Mouse (Mus musculus) G1E (cell line): Measurements from ENCODE around the gene Asic2. TPM values are rescaled to one million over a fixed set of nuclear protein-coding genes. Genes with fewer than 3 reads are reported as not detected.

Experiments used
- ATAC-seq: 2 replicates; pipeline ENCODE4 v1.8.0; 2016; ENCODE audit warnings: mild to moderate bottlenecking; ENCODE audit not compliant: insufficient number of reproducible peaks, poor library complexity, low FRiP score, severe bottlenecking; ENCODE audit errors: extremely low read depth
- DNase-seq: peaks from one replicate; pipeline ENCODE4 v3.0.0; 2012; ENCODE audit warnings: low spot score
- H3K27me3 ChIP-seq: 2 replicates; pipeline ENCODE4 v1.6.1; 2012; ENCODE audit warnings: mild to moderate bottlenecking, low read length, inconsistent platforms; ENCODE audit not compliant: insufficient read depth
- H3K36me3 ChIP-seq: replicated peaks from 2 replicates; pipeline ENCODE3; 2012; ENCODE audit warnings: mild to moderate bottlenecking, inconsistent platforms
- H3K4me1 ChIP-seq: 2 replicates; pipeline ENCODE4 v1.6.1; 2012; ENCODE audit warnings: low read depth, low read length, inconsistent platforms, mixed read lengths; ENCODE audit not compliant: insufficient read depth
- H3K4me3 ChIP-seq: 2 replicates; pipeline ENCODE4 v1.5.1; 2012; ENCODE audit warnings: low read depth, mild to moderate bottlenecking, inconsistent platforms, low read length, moderate library complexity, mixed read lengths
- H3K9me3 ChIP-seq: replicated peaks from 2 replicates; pipeline ENCODE4 v1.6.1; 2012; ENCODE audit warnings: inconsistent platforms
- CTCF ChIP-seq: IDR thresholded peaks from 2 replicates; pipeline ENCODE4 v1.5.1; 2012; ENCODE audit warnings: low read depth, low read length, inconsistent platforms, mixed read lengths
- GATA1 ChIP-seq: IDR thresholded peaks from 2 replicates; pipeline ENCODE4 v1.6.1; 2012; ENCODE audit warnings: borderline replicate concordance, low read length, inconsistent platforms, mixed read lengths
- GATA2 ChIP-seq: IDR thresholded peaks from 2 replicates; pipeline ENCODE4 v1.6.1; 2012; ENCODE audit warnings: low read depth, low read length, inconsistent platforms, borderline replicate concordance
- POLR2AphosphoS5 ChIP-seq: IDR thresholded peaks from 2 replicates; pipeline ENCODE4 v1.6.1; 2012; ENCODE audit warnings: low read depth, low read length, inconsistent platforms; ENCODE audit not compliant: insufficient replicate concordance
- TAL1 ChIP-seq: conservative IDR thresholded peaks from 2 replicates; pipeline ENCODE4 v1.6.1; 2012; ENCODE audit warnings: low read depth, low read length, inconsistent platforms, mixed read lengths
- polyA plus RNA-seq: library from polyadenylated mRNA; stranded (reverse); fragments of >175 nt; gene quantifications from 2 replicates; pipeline ENCODE4 v1.2.3, GENCODE M21; 2012
- total RNA-seq, 2 experiments: library from RNA; stranded (forward) in 1 of 2; stranded (reverse) in 1 of 2; fragments of 200-1000 nt in 1 of 2; fragments of >200 nt in 1 of 2; fragmentation: Nextera tagmentation in 1 of 2; gene quantifications; 2 replicates each; pipeline ENCODE4 v1.2.3; 2014 to 2017

Asic2 gene
- total and polyA plus RNA-seq, 3 experiments: 0.16 TPM; not detected in 2

GRCm38 (mm10) chr11:81616437-81616836 lies 351.8 kb downstream of the Asic2 start:
- Histone ChIP-seq H3K27me3 (no peaks in the 10 kb centered on the region), H3K36me3 (no peaks in the 10 kb centered on the region), H3K9me3 (peaks cover 31% of the 10 kb centered on the region), H3K4me3 (no peak overlapping the region), H3K4me1 (peaks cover 3% of the 10 kb centered on the region; the same call in 1 of the 2 replicates)
- no peak for DNase-seq
- ATAC-seq: no peak
- TF ChIP-seq GATA1 (no peak), GATA2 (no peak), POLR2AphosphoS5 (no peak), TAL1 (no peak), CTCF (no peak)

GRCm38 (mm10) chr11:81613869-81614620 lies 354.2 kb downstream of the Asic2 start:
- TF ChIP-seq CTCF: no peak
- no peak for TF ChIP-seq TAL1
- TF ChIP-seq POLR2AphosphoS5: no peak
- TF ChIP-seq GATA2: no peak
- no peak for TF ChIP-seq GATA1
- DNase-seq (no peak), ATAC-seq (no peak)
- Histone ChIP-seq H3K4me3 (no peak overlapping the region), H3K9me3 (peaks cover 10% of the 10 kb centered on the region), H3K4me1 (peaks cover 3% of the 10 kb centered on the region; the same call in 1 of the 2 replicates), H3K36me3 (no peaks in the 10 kb centered on the region), H3K27me3 (no peaks in the 10 kb centered on the region)

- Histone ChIP-seq H3K9me3 (peaks cover 4% of the 10 kb centered on the region), H3K27me3 (no peaks in the 10 kb centered on the region), H3K4me1 (peaks cover 3% of the 10 kb centered on the region; the same call in 1 of the 2 replicates), H3K4me3 (no peak overlapping the region), H3K36me3 (no peaks in the 10 kb centered on the region)
- DNase-seq: peak; percentile 26
- peak; percentile 28; the same call in 1 of the 2 replicates for ATAC-seq
- TF ChIP-seq CTCF: peak; percentile 73
- no peak for TF ChIP-seq TAL1
These were observed 355.3 kb downstream of the Asic2 start for GRCm38 (mm10) chr11:81612798-81613540.

DNA sequence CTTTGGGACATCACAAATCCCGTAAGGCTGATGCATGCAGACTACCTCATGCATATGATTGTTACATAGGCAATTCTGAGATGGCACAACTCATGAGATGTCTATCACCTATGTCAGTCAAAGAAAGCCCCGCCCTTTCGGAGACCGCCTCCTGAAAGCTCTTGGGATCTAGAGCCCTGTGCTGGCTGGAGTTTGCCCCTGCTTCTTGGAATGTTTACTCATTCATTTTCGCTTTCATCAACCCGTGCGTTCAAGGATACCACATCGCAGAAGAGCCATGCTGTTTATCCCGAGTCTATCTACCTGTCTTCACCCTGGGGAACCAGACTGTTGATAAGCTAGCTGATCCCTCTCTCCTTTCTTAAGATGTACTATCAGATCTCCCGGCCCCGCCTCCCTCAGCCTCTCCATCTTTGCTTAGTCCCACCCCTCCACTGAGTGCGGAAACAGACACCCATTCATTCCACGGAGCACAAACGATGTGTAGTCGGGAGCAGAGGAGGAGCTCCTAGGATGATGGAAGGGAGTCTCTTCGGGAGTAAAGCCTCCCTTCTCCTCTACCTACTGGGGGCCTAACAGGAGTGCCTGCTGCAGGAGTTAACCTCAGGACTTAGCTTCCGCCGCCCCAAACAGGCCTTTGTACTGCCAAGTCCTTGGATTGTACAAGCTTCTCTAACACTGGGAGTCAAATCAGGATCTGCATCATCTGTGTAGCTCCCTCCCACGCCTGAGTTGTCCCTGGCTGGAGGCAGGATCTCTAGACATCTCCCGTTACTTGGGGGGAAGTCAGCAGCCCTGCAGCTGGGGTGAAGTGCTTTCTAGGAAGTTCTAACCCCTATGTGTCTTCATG lies 356.1 kb downstream of the Asic2 start:
- ATAC-seq (no peak), DNase-seq (no peak)
- Histone ChIP-seq H3K27me3 (no peaks in the 10 kb centered on the region), H3K4me1 (peaks cover 3% of the 10 kb centered on the region; the same call in 1 of the 2 replicates), H3K9me3 (peaks cover 4% of the 10 kb centered on the region), H3K4me3 (no peak overlapping the region), H3K36me3 (no peaks in the 10 kb centered on the region)
- TF ChIP-seq GATA1: no peak
- TF ChIP-seq GATA2: no peak
- TF ChIP-seq POLR2AphosphoS5: no peak
- no peak for TF ChIP-seq TAL1
- no peak for TF ChIP-seq CTCF

- ATAC-seq: no peak
These were observed 357.8 kb downstream of the Asic2 start for GRCm38 (mm10) chr11:81610506-81610905.

More at GRCm38 (mm10) chr11:81610506-81610905, 357.8 kb downstream of the Asic2 start:
- peaks cover 3% of the 10 kb centered on the region; the same call in 1 of the 2 replicates for H3K4me1 ChIP-seq
- H3K27me3 ChIP-seq: no peaks in the 10 kb centered on the region
- H3K36me3 ChIP-seq: no peaks in the 10 kb centered on the region
- H3K9me3 ChIP-seq: no peaks in the 10 kb centered on the region; the same call in 1 of the 2 replicates
- no peak for TF ChIP-seq POLR2AphosphoS5
- TF ChIP-seq GATA2: no peak
- no peak for TF ChIP-seq TAL1
- TF ChIP-seq GATA1: no peak
- no peak for TF ChIP-seq CTCF
- no peak overlapping the region for H3K4me3 ChIP-seq
- no peak for DNase-seq
